In the genomic region with DNA sequence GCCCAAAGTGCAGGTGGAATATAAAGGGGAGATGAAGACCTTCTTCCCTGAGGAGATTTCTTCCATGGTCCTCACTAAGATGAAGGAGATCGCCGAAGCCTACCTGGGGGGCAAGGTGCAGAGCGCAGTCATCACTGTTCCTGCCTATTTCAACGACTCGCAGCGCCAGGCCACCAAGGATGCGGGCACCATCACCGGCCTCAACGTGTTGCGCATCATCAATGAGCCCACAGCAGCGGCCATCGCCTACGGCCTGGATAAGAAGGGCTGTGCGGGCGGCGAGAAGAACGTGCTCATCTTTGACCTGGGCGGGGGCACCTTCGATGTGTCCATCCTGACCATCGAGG, we compare ENCODE assay signal across 8 mouse cellular contexts. TPM values are rescaled to one million over a fixed set of nuclear protein-coding genes. Genes with fewer than 3 reads are reported as not detected.
DNase-seq lines count a peak whose midpoint lies in the region; ATAC-seq and TF ChIP-seq lines count a peak whose summit lies in the region.

No protein-coding gene starts in this region.

- no peaks in the 10 kb centered on the region for H3K9me3 ChIP-seq in kidney, embryonic 14.5 days (ENCODE audit: control insufficient read depth, low read length)
- no peaks in the 10 kb centered on the region for H3K9me3 ChIP-seq in ES-Bruce4 (replicated peaks; ENCODE audit: control insufficient read depth, insufficient read depth, low read length, poor library complexity, severe bottlenecking)
- no peaks in the 10 kb centered on the region for H3K9me3 ChIP-seq in embryonic facial prominence, embryonic 10.5 days
- no peaks in the 10 kb centered on the region for H3K9me3 ChIP-seq in hindbrain, embryonic 16.5 days (ENCODE audit: control insufficient read depth, low read length)
- H3K9me3 ChIP-seq in midbrain, embryonic 11.5 days (ENCODE audit: control insufficient read depth, low read length): no peaks in the 10 kb centered on the region

- peaks cover 8% of the 10 kb centered on the region for H3K4me1 ChIP-seq in kidney, embryonic 14.5 days (ENCODE audit: control insufficient read depth, insufficient read depth, low read length)
- no peaks in the 10 kb centered on the region for H3K4me1 ChIP-seq in ES-Bruce4 (ENCODE audit: control insufficient read depth, insufficient read depth, low read length)
- peaks cover 36% of the 10 kb centered on the region for H3K4me1 ChIP-seq in embryonic facial prominence, embryonic 10.5 days
- H3K4me1 ChIP-seq in hindbrain, embryonic 16.5 days (ENCODE audit: control insufficient read depth, insufficient read depth, low read depth, low read length): peaks cover 20% of the 10 kb centered on the region
- peaks cover 17% of the 10 kb centered on the region for H3K4me1 ChIP-seq in midbrain, embryonic 11.5 days (ENCODE audit: control insufficient read depth, insufficient read depth, low read length)

- no peak for TF ChIP-seq POLR2A in ES-Bruce4 (IDR thresholded peaks at IDR 0.05; ENCODE audit: insufficient read depth, low read length)

- no peaks in the 10 kb centered on the region for H3K36me3 ChIP-seq in kidney, embryonic 14.5 days (ENCODE audit: control insufficient read depth, insufficient read depth, low read length)
- H3K36me3 ChIP-seq in ES-Bruce4 (ENCODE audit: control insufficient read depth, insufficient read depth, low read length, poor library complexity, severe bottlenecking): no peaks in the 10 kb centered on the region
- no peaks in the 10 kb centered on the region for H3K36me3 ChIP-seq in embryonic facial prominence, embryonic 10.5 days (replicated peaks)
- H3K36me3 ChIP-seq in hindbrain, embryonic 16.5 days (ENCODE audit: control insufficient read depth, insufficient read depth, low read length): no peaks in the 10 kb centered on the region
- H3K36me3 ChIP-seq in midbrain, embryonic 11.5 days (ENCODE audit: control insufficient read depth, insufficient read depth, low read length): no peaks in the 10 kb centered on the region

- no peak for TF ChIP-seq CTCF in ES-Bruce4 (IDR thresholded peaks at IDR 0.05; ENCODE audit: low read depth, low read length)

- H3K27me3 ChIP-seq in kidney, embryonic 14.5 days (ENCODE audit: control insufficient read depth, insufficient read depth, low read length): peaks cover 24% of the 10 kb centered on the region
- H3K27me3 ChIP-seq in ES-Bruce4 (ENCODE audit: control insufficient read depth, insufficient read depth, low read length, poor library complexity, severe bottlenecking): no peaks in the 10 kb centered on the region
- peaks cover 59% of the 10 kb centered on the region for H3K27me3 ChIP-seq in embryonic facial prominence, embryonic 10.5 days (replicated peaks; ENCODE audit: low read depth, poor library complexity, severe bottlenecking)
- H3K27me3 ChIP-seq in hindbrain, embryonic 16.5 days (replicated peaks; ENCODE audit: control insufficient read depth, insufficient read depth, low read length): peaks cover 21% of the 10 kb centered on the region
- peaks cover 40% of the 10 kb centered on the region for H3K27me3 ChIP-seq in midbrain, embryonic 11.5 days (ENCODE audit: control insufficient read depth, insufficient read depth, low read length)

- ATAC-seq in kidney, embryonic 14.5 days (ENCODE audit: low FRiP score, low TSS enrichment): no peak
- ATAC-seq in hindbrain, embryonic 16.5 days: no peak
- no peak for ATAC-seq in midbrain, embryonic 11.5 days (ENCODE audit: low FRiP score)

- TF ChIP-seq EP300 in ES-Bruce4 (IDR thresholded peaks at IDR 0.05; ENCODE audit: insufficient read depth, low read depth, low read length): no peak

- peak overlapping the region; percentile 56 for H3K4me3 ChIP-seq in kidney, embryonic 14.5 days (ENCODE audit: low read length)
- peak overlapping the region; percentile 86 for H3K4me3 ChIP-seq in ES-Bruce4 (ENCODE audit: low read depth, low read length)
- peak overlapping the region; percentile 78 for H3K4me3 ChIP-seq in embryonic facial prominence, embryonic 10.5 days
- H3K4me3 ChIP-seq in hindbrain, embryonic 16.5 days (ENCODE audit: low read length): peak overlapping the region; percentile 80
- H3K4me3 ChIP-seq in midbrain, embryonic 11.5 days (ENCODE audit: low read depth, low read length): peak overlapping the region; percentile 68

- no peak for DNase-seq in kidney, postnatal 4 days
- no peak for DNase-seq in embryonic facial prominence, embryonic 10.5 days (ENCODE audit: low spot score)
- DNase-seq in midbrain, embryonic 11.5 days (ENCODE audit: low spot score, missing footprints): no peak
- no peak for DNase-seq in c-Kit-positive CD71-positive TER-119-positive erythroid progenitor cells, embryonic 14.5 days (ENCODE audit: low spot score)
- no peak for DNase-seq in frontal cortex, postnatal 25 days (ENCODE audit: low spot score in 2 of 2)

- peak overlapping the region; percentile 8; the same call in 1 of the 2 replicates for H3K9ac ChIP-seq in kidney, embryonic 14.5 days (ENCODE audit: low read depth, low read length)
- H3K9ac ChIP-seq in ES-Bruce4 (ENCODE audit: low read depth, poor library complexity, severe bottlenecking): peak overlapping the region; percentile 47; the same call in 1 of the 2 replicates
- H3K9ac ChIP-seq in hindbrain, embryonic 16.5 days (ENCODE audit: low read depth, low read length): peak overlapping the region; percentile 17; the same call in 1 of the 2 replicates
- H3K9ac ChIP-seq in midbrain, embryonic 11.5 days (ENCODE audit: low read length): no peak overlapping the region

- peak overlapping the region; percentile 83 for H3K4me2 ChIP-seq in kidney, embryonic 14.5 days (replicated peaks; ENCODE audit: low read depth, low read length)
- peak overlapping the region; percentile 93 for H3K4me2 ChIP-seq in hindbrain, embryonic 16.5 days (ENCODE audit: low read length)
- H3K4me2 ChIP-seq in midbrain, embryonic 11.5 days: peak overlapping the region; percentile 67

- WGBS in kidney, embryonic 14.5 days: 9% methylated on average over 20 of the region's 20 CpGs
- WGBS in embryonic facial prominence, embryonic 10.5 days: 10% methylated on average over 20 of the region's 20 CpGs
- 6% methylated on average over 20 of the region's 20 CpGs for WGBS in hindbrain, embryonic 16.5 days
- 9% methylated on average over 20 of the region's 20 CpGs for WGBS in midbrain, embryonic 11.5 days

- H3K27ac ChIP-seq in kidney, embryonic 14.5 days (ENCODE audit: low read depth, low read length): no peak overlapping the region
- no peak overlapping the region for H3K27ac ChIP-seq in ES-Bruce4 (ENCODE audit: insufficient read depth, low read length)
- peak overlapping the region; percentile 91; the same call in 1 of the 2 replicates for H3K27ac ChIP-seq in embryonic facial prominence, embryonic 10.5 days (replicated peaks)
- no peak overlapping the region for H3K27ac ChIP-seq in hindbrain, embryonic 16.5 days (ENCODE audit: low read depth, low read length)
- H3K27ac ChIP-seq in midbrain, embryonic 11.5 days (ENCODE audit: low read depth, low read length): no peak overlapping the region

RNA-seq across cellular contexts. Expression of a gene that starts 0.8 kb away (rescaled TPM):
- polyA plus RNA-seq in kidney, embryonic 14.5 days (2014; fragmentation: Nextera tagmentation; extraction: Ambion mirVana): 5.4 and 7.7 TPM in 2 replicates
- polyA plus RNA-seq in ES-Bruce4 (2011; ENCODE audit: insufficient read depth, insufficient read length, low read depth, missing spikeins): 8.2 and 8.7 TPM in 2 replicates
- polyA plus RNA-seq in embryonic facial prominence, embryonic 10.5 days (2016; fragmentation: Nextera tagmentation; extraction: Ambion mirVana): 5.4 and 5.9 TPM in 2 replicates
- polyA plus RNA-seq in hindbrain, embryonic 16.5 days (2015; fragmentation: Nextera tagmentation; extraction: Ambion mirVana): 9.5 and 10.2 TPM in 2 replicates
- 5.1 and 7.0 TPM in 2 replicates for polyA plus RNA-seq in midbrain, embryonic 11.5 days (2014; fragmentation: Nextera tagmentation; extraction: Ambion mirVana)

RNA-seq across cellular contexts. Expression of a gene that starts 12.5 kb away (rescaled TPM):
- polyA plus RNA-seq in kidney, embryonic 14.5 days (2014; fragmentation: Nextera tagmentation; extraction: Ambion mirVana): 3.4 and 3.9 TPM in 2 replicates
- polyA plus RNA-seq in ES-Bruce4 (2011; ENCODE audit: insufficient read depth, insufficient read length, low read depth, missing spikeins): 1.1 and 2.1 TPM in 2 replicates
- polyA plus RNA-seq in embryonic facial prominence, embryonic 10.5 days (2016; fragmentation: Nextera tagmentation; extraction: Ambion mirVana): 1.6 and 1.8 TPM in 2 replicates
- polyA plus RNA-seq in hindbrain, embryonic 16.5 days (2015; fragmentation: Nextera tagmentation; extraction: Ambion mirVana): 1.3 and 2.1 TPM in 2 replicates
- polyA plus RNA-seq in midbrain, embryonic 11.5 days (2014; fragmentation: Nextera tagmentation; extraction: Ambion mirVana): 0.39 and 0.51 TPM in 2 replicates

RNA-seq across cellular contexts. Expression of a gene that starts 34.7 kb away (rescaled TPM):
- 8.3 and 12.5 TPM in 2 replicates for polyA plus RNA-seq in kidney, embryonic 14.5 days (2014; fragmentation: Nextera tagmentation; extraction: Ambion mirVana)
- 5.8 and 6.1 TPM in 2 replicates for polyA plus RNA-seq in ES-Bruce4 (2011; ENCODE audit: insufficient read depth, insufficient read length, low read depth, missing spikeins)
- polyA plus RNA-seq in embryonic facial prominence, embryonic 10.5 days (2016; fragmentation: Nextera tagmentation; extraction: Ambion mirVana): 9.4 and 10.0 TPM in 2 replicates
- 3.2 and 3.5 TPM in 2 replicates for polyA plus RNA-seq in hindbrain, embryonic 16.5 days (2015; fragmentation: Nextera tagmentation; extraction: Ambion mirVana)
- polyA plus RNA-seq in midbrain, embryonic 11.5 days (2014; fragmentation: Nextera tagmentation; extraction: Ambion mirVana): 7.6 and 7.8 TPM in 2 replicates

RNA-seq across cellular contexts. Expression of a gene that starts 35.4 kb away (rescaled TPM):
- 19.9 and 20.5 TPM in 2 replicates for polyA plus RNA-seq in kidney, embryonic 14.5 days (2014; fragmentation: Nextera tagmentation; extraction: Ambion mirVana)
- 23.1 and 30.8 TPM in 2 replicates for polyA plus RNA-seq in ES-Bruce4 (2011; ENCODE audit: insufficient read depth, insufficient read length, low read depth, missing spikeins)
- 14.6 and 17.7 TPM in 2 replicates for polyA plus RNA-seq in embryonic facial prominence, embryonic 10.5 days (2016; fragmentation: Nextera tagmentation; extraction: Ambion mirVana)
- polyA plus RNA-seq in hindbrain, embryonic 16.5 days (2015; fragmentation: Nextera tagmentation; extraction: Ambion mirVana): 12.6 and 13.3 TPM in 2 replicates
- 20.9 and 23.4 TPM in 2 replicates for polyA plus RNA-seq in midbrain, embryonic 11.5 days (2014; fragmentation: Nextera tagmentation; extraction: Ambion mirVana)
